Mouse (Mus musculus): ENCODE measurements around the gene Ost4. TPM values are rescaled to one million over a fixed set of nuclear protein-coding genes. Genes with fewer than 3 reads are reported as not detected.
A peak's percentile ranks its signal among the peaks of the same experiment; 100 is the strongest.

Gene Ost4
- 246 and 266 TPM in 2 replicates for polyA plus RNA-seq (2014; fragmentation: Nextera tagmentation; extraction: Ambion mirVana)

- under 1% methylated on average over 58 of the region's 58 CpGs for WGBS
- H3K27ac ChIP-seq (replicated peaks; ENCODE audit: low read depth, low read length) = peak within 1 kb of the TSS; percentile 83
- peak within 1 kb of the TSS; percentile 81 for H3K9ac ChIP-seq (replicated peaks; ENCODE audit: low read length)
- peak within 1 kb of the TSS; percentile 97 for H3K4me2 ChIP-seq (ENCODE audit: low read length)
- H3K4me1 ChIP-seq (ENCODE audit: control insufficient read depth, insufficient read depth, low read length) = peaks cover 18% of the 10 kb centered on the region; the same call in 1 of the 2 replicates
- DNase-seq (peak; percentile 97), ATAC-seq (ENCODE audit: low FRiP score, low TSS enrichment) (peak; percentile 96)
- no peaks in the 10 kb centered on the region for H3K27me3 ChIP-seq (ENCODE audit: control insufficient read depth, insufficient read depth, low read length)
- peaks cover 36% of the 10 kb centered on the region for H3K36me3 ChIP-seq (ENCODE audit: control insufficient read depth, insufficient read depth, low read length)
- no peaks in the 10 kb centered on the region for H3K9me3 ChIP-seq (ENCODE audit: control insufficient read depth, low read length)
- H3K4me3 ChIP-seq (replicated peaks; ENCODE audit: low read depth, low read length) = peak within 1 kb of the TSS; percentile 73
Observed at GRCm38 (mm10) chr5:30907413-30908059, at the start of gene Ost4. Ost4 (minus strand) TSS chr5:30907788.

DNA sequence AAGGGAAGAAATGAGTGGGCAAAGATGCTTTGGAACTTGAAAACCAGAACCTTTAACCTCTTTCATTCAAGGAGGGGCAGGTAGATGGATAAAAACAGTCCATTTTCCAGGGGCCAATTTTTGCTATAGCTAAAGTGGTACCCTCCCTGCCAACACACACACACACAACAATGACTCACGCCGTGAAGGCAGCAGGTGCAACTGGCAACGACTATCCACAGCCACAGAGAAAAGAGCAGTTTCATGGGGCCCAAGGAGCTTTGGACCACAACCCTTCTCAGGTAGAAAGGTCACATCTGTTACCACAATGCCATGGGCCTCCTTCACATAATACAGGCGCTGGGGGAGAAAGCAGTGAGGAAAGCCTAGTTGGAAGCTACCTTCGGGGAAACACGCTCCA, 48.2 kb upstream of the Ost4 start:
- 97% methylated on average over 6 of the region's 6 CpGs for WGBS
- Histone ChIP-seq H3K36me3 (ENCODE audit: control insufficient read depth, insufficient read depth, low read length) (peaks cover 59% of the 10 kb centered on the region), H3K4me1 (ENCODE audit: control insufficient read depth, insufficient read depth, low read length) (peaks cover 21% of the 10 kb centered on the region), H3K4me3 (replicated peaks; ENCODE audit: low read depth, low read length) (no peak overlapping the region), H3K27me3 (ENCODE audit: control insufficient read depth, insufficient read depth, low read length) (no peaks in the 10 kb centered on the region), H3K9me3 (ENCODE audit: control insufficient read depth, low read length) (no peaks in the 10 kb centered on the region), H3K27ac (replicated peaks; ENCODE audit: low read depth, low read length) (no peak overlapping the region), H3K9ac (replicated peaks; ENCODE audit: low read length) (no peak overlapping the region), H3K4me2 (ENCODE audit: low read length) (no peak overlapping the region)
- ATAC-seq (ENCODE audit: low FRiP score, low TSS enrichment) = no peak
- DNase-seq = no peak

DNA sequence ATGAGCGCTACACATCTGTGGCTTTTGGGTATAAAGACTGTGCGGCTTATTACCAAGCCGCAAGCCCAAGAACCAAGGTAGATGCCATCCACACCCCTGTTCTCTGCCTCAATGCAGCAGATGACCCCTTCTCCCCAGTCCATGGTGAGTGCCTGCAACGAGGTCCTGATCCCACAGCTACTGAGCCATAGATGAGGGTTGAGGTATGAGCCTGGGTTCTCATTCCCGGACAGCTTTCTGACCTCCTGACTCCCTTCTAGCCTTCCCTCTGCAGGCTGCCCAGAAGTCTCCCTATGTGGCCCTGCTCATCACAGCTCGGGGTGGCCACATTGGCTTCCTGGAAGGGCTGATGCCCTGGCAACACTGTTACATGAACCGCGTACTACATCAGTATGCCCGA, 47.0 kb upstream of the Ost4 start:
- Histone ChIP-seq H3K36me3 (ENCODE audit: control insufficient read depth, insufficient read depth, low read length) (peaks cover 59% of the 10 kb centered on the region), H3K4me2 (ENCODE audit: low read length) (no peak overlapping the region), H3K9me3 (ENCODE audit: control insufficient read depth, low read length) (no peaks in the 10 kb centered on the region), H3K4me1 (ENCODE audit: control insufficient read depth, insufficient read depth, low read length) (peaks cover 27% of the 10 kb centered on the region), H3K27ac (replicated peaks; ENCODE audit: low read depth, low read length) (no peak overlapping the region), H3K27me3 (ENCODE audit: control insufficient read depth, insufficient read depth, low read length) (no peaks in the 10 kb centered on the region), H3K4me3 (replicated peaks; ENCODE audit: low read depth, low read length) (no peak overlapping the region), H3K9ac (replicated peaks; ENCODE audit: low read length) (no peak overlapping the region)
- 94% methylated on average over 9 of the region's 9 CpGs for WGBS
- DNase-seq (no peak), ATAC-seq (ENCODE audit: low FRiP score, low TSS enrichment) (no peak)

GRCm38 (mm10) chr5:30954065-30954464, 46.5 kb upstream of the Ost4 start:
- Histone ChIP-seq H3K27me3 (ENCODE audit: control insufficient read depth, insufficient read depth, low read length) (no peaks in the 10 kb centered on the region), H3K9me3 (ENCODE audit: control insufficient read depth, low read length) (no peaks in the 10 kb centered on the region), H3K4me2 (ENCODE audit: low read length) (no peak overlapping the region), H3K4me1 (ENCODE audit: control insufficient read depth, insufficient read depth, low read length) (peaks cover 28% of the 10 kb centered on the region), H3K27ac (replicated peaks; ENCODE audit: low read depth, low read length) (no peak overlapping the region), H3K36me3 (ENCODE audit: control insufficient read depth, insufficient read depth, low read length) (peaks cover 59% of the 10 kb centered on the region), H3K4me3 (replicated peaks; ENCODE audit: low read depth, low read length) (no peak overlapping the region), H3K9ac (replicated peaks; ENCODE audit: low read length) (no peak overlapping the region)
- DNase-seq = no peak
- no peak for ATAC-seq (ENCODE audit: low FRiP score, low TSS enrichment)
- 96% methylated on average over 6 of the region's 6 CpGs for WGBS

DNA sequence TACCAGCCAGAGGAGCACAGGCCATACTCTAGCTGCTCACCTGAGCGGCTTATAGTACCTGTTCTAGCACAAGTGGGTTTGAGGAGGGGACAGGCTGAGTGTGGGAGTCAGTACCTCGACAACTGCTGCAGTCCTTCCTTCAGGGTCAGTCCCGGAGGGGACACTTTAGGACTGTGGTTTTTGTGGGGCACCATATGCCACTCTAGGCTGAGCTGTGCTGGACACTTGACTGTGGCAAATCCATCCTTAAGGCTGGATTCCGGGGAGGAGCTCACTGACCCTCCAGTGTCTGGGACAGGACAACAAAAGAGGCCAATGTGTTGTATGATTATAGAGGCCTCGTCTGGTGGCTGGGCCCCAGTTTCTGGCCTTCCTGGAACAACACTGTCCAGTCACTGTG, 45.0 kb upstream of the Ost4 start:
- Histone ChIP-seq H3K27ac (replicated peaks; ENCODE audit: low read depth, low read length) (no peak overlapping the region), H3K4me1 (ENCODE audit: control insufficient read depth, insufficient read depth, low read length) (peaks cover 14% of the 10 kb centered on the region), H3K4me3 (replicated peaks; ENCODE audit: low read depth, low read length) (no peak overlapping the region), H3K36me3 (ENCODE audit: control insufficient read depth, insufficient read depth, low read length) (peaks cover 46% of the 10 kb centered on the region), H3K9ac (replicated peaks; ENCODE audit: low read length) (no peak overlapping the region), H3K27me3 (ENCODE audit: control insufficient read depth, insufficient read depth, low read length) (no peaks in the 10 kb centered on the region), H3K4me2 (ENCODE audit: low read length) (no peak overlapping the region), H3K9me3 (ENCODE audit: control insufficient read depth, low read length) (no peaks in the 10 kb centered on the region)
- ATAC-seq (ENCODE audit: low FRiP score, low TSS enrichment) (no peak), DNase-seq (no peak)
- WGBS = 84% methylated on average over 5 of the region's 5 CpGs

GRCm38 (mm10) chr5:30951706-30952105, 44.1 kb upstream of the Ost4 start:
- Histone ChIP-seq H3K4me3 (replicated peaks; ENCODE audit: low read depth, low read length) (no peak overlapping the region), H3K36me3 (ENCODE audit: control insufficient read depth, insufficient read depth, low read length) (peaks cover 43% of the 10 kb centered on the region), H3K4me2 (ENCODE audit: low read length) (no peak overlapping the region), H3K4me1 (ENCODE audit: control insufficient read depth, insufficient read depth, low read length) (peaks cover 12% of the 10 kb centered on the region), H3K27me3 (ENCODE audit: control insufficient read depth, insufficient read depth, low read length) (no peaks in the 10 kb centered on the region), H3K27ac (replicated peaks; ENCODE audit: low read depth, low read length) (no peak overlapping the region), H3K9ac (replicated peaks; ENCODE audit: low read length) (no peak overlapping the region), H3K9me3 (ENCODE audit: control insufficient read depth, low read length) (no peaks in the 10 kb centered on the region)
- 82% methylated on average over 6 of the region's 6 CpGs for WGBS
- DNase-seq (no peak), ATAC-seq (ENCODE audit: low FRiP score, low TSS enrichment) (no peak)

DNA sequence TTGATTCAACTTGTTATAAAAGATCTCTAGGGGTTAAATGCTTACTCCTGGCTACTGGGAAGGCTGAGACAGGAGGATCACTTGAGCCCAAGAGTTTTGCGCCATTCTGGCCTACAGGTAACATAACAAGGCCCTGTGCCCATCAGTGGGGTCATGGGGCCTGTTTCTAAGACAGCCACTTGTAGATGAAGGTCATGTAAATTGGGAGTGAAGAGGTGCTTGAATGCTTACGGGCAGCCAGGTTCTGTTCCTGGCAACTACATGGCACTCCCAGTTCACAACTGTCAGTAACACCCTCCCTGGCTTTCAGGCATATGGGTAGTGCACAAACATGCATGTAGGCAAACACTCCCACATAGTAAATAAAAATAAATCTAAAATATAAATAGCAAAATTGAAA, 43.3 kb upstream of the Ost4 start:
- Histone ChIP-seq H3K27ac (replicated peaks; ENCODE audit: low read depth, low read length) (no peak overlapping the region), H3K36me3 (ENCODE audit: control insufficient read depth, insufficient read depth, low read length) (peaks cover 41% of the 10 kb centered on the region), H3K4me2 (ENCODE audit: low read length) (no peak overlapping the region), H3K4me1 (ENCODE audit: control insufficient read depth, insufficient read depth, low read length) (peaks cover 12% of the 10 kb centered on the region), H3K27me3 (ENCODE audit: control insufficient read depth, insufficient read depth, low read length) (no peaks in the 10 kb centered on the region), H3K9ac (replicated peaks; ENCODE audit: low read length) (no peak overlapping the region), H3K4me3 (replicated peaks; ENCODE audit: low read depth, low read length) (no peak overlapping the region), H3K9me3 (ENCODE audit: control insufficient read depth, low read length) (no peaks in the 10 kb centered on the region)
- 97% methylated on average over 2 of the region's 2 CpGs for WGBS
- ATAC-seq (ENCODE audit: low FRiP score, low TSS enrichment) = no peak
- DNase-seq = no peak

DNA sequence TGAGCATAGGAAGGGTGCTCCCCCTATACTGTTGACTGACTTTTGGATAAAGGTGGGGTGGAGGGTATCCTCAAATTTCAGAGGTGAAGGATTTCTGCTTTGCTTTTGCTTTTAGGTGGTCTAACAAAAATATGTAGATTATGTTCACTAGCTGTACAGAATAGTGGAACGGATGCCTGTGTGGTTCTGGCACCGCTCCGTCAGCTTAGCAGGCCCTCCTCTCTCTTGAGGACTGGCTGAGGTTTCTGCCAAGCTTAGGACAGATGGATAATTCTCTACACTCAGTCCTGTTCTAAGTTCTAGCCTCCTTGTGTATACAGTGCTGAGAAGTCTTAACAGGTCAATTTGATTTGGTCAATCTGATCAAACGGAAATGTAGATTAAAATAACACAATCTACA, 42.9 kb upstream of the Ost4 start:
- H3K27me3 ChIP-seq (ENCODE audit: control insufficient read depth, insufficient read depth, low read length) = no peaks in the 10 kb centered on the region
- ATAC-seq (ENCODE audit: low FRiP score, low TSS enrichment) = no peak
- WGBS = 68% methylated on average over 4 of the region's 4 CpGs
- H3K36me3 ChIP-seq (ENCODE audit: control insufficient read depth, insufficient read depth, low read length) = peaks cover 37% of the 10 kb centered on the region
- H3K27ac ChIP-seq (replicated peaks; ENCODE audit: low read depth, low read length) = peak overlapping the region; percentile 73; the same call in 1 of the 2 replicates
- peak overlapping the region; percentile 59; the same call in 1 of the 2 replicates for H3K9ac ChIP-seq (replicated peaks; ENCODE audit: low read length)
- H3K9me3 ChIP-seq (ENCODE audit: control insufficient read depth, low read length) = no peaks in the 10 kb centered on the region
- peaks cover 12% of the 10 kb centered on the region for H3K4me1 ChIP-seq (ENCODE audit: control insufficient read depth, insufficient read depth, low read length)
- H3K4me2 ChIP-seq (ENCODE audit: low read length) = peak overlapping the region; percentile 84
- H3K4me3 ChIP-seq (replicated peaks; ENCODE audit: low read depth, low read length) = peak overlapping the region; percentile 46
- DNase-seq = no peak

- no peaks in the 10 kb centered on the region for H3K9me3 ChIP-seq (ENCODE audit: control insufficient read depth, low read length)
- H3K4me1 ChIP-seq (ENCODE audit: control insufficient read depth, insufficient read depth, low read length) = peaks cover 12% of the 10 kb centered on the region
- H3K36me3 ChIP-seq (ENCODE audit: control insufficient read depth, insufficient read depth, low read length) = peaks cover 30% of the 10 kb centered on the region
- peak overlapping the region; percentile 84 for H3K4me2 ChIP-seq (ENCODE audit: low read length)
- H3K27me3 ChIP-seq (ENCODE audit: control insufficient read depth, insufficient read depth, low read length) = no peaks in the 10 kb centered on the region
- under 1% methylated on average over 31 of the region's 31 CpGs for WGBS
- H3K27ac ChIP-seq (replicated peaks; ENCODE audit: low read depth, low read length) = peak overlapping the region; percentile 73
- H3K4me3 ChIP-seq (replicated peaks; ENCODE audit: low read depth, low read length) = peak overlapping the region; percentile 46
- peak; percentile 83 for ATAC-seq (ENCODE audit: low FRiP score, low TSS enrichment)
- peak; percentile 92 for DNase-seq
- H3K9ac ChIP-seq (replicated peaks; ENCODE audit: low read length) = peak overlapping the region; percentile 59
Observed at GRCm38 (mm10) chr5:30949654-30950326, 42.2 kb upstream of the Ost4 start.
